Mouse (Mus musculus): ENCODE results near the gene 1700029P11Rik. TPM values are rescaled to one million over a fixed set of nuclear protein-coding genes. Genes with fewer than 3 reads are reported as not detected.

Gene 1700029P11Rik
- polyA plus RNA-seq, 1 experiment: 159 TPM

- Histone ChIP-seq H3K4me1 (ENCODE audit: control insufficient read depth, insufficient read depth, low read length) (peaks cover 3% of the 10 kb centered on the region), H3K36me3 (ENCODE audit: control insufficient read depth, insufficient read depth, low read length) (no peaks in the 10 kb centered on the region; the same call in 1 of the 2 replicates), H3K27ac (ENCODE audit: control insufficient read depth, insufficient read depth, low read depth, low read length) (no peak overlapping the region), H3K27me3 (ENCODE audit: control insufficient read depth, insufficient read depth, low read length) (no peaks in the 10 kb centered on the region), H3K4me3 (ENCODE audit: control insufficient read depth, low read depth, low read length) (no peak overlapping the region)
- TF ChIP-seq POLR2A (IDR thresholded peaks at IDR 0.05; ENCODE audit: control insufficient read depth, low read depth, low read length) (no peak), CTCF (IDR thresholded peaks at IDR 0.05; ENCODE audit: control insufficient read depth, insufficient read depth, insufficient replicate concordance, low read depth, low read length) (no peak)
Observed at GRCm38 (mm10) chr15:82023965-82024635, 43.8 kb downstream of the 1700029P11Rik start.

GRCm38 (mm10) chr15:82027276-82027675 lies 46.9 kb downstream of the 1700029P11Rik start:
- Histone ChIP-seq H3K27me3 (ENCODE audit: control insufficient read depth, insufficient read depth, low read length) (no peaks in the 10 kb centered on the region), H3K27ac (ENCODE audit: control insufficient read depth, insufficient read depth, low read depth, low read length) (no peak overlapping the region), H3K36me3 (ENCODE audit: control insufficient read depth, insufficient read depth, low read length) (no peaks in the 10 kb centered on the region; the same call in 1 of the 2 replicates), H3K4me3 (ENCODE audit: control insufficient read depth, low read depth, low read length) (no peak overlapping the region), H3K4me1 (ENCODE audit: control insufficient read depth, insufficient read depth, low read length) (peaks cover 3% of the 10 kb centered on the region)
- TF ChIP-seq POLR2A (IDR thresholded peaks at IDR 0.05; ENCODE audit: control insufficient read depth, low read depth, low read length) (no peak), CTCF (IDR thresholded peaks at IDR 0.05; ENCODE audit: control insufficient read depth, insufficient read depth, insufficient replicate concordance, low read depth, low read length) (no peak)

- no peak overlapping the region for H3K27ac ChIP-seq (ENCODE audit: control insufficient read depth, insufficient read depth, low read depth, low read length)
- H3K36me3 ChIP-seq (ENCODE audit: control insufficient read depth, insufficient read depth, low read length): no peaks in the 10 kb centered on the region; the same call in 1 of the 2 replicates
- TF ChIP-seq CTCF (IDR thresholded peaks at IDR 0.05; ENCODE audit: control insufficient read depth, insufficient read depth, insufficient replicate concordance, low read depth, low read length): no peak
- TF ChIP-seq POLR2A (IDR thresholded peaks at IDR 0.05; ENCODE audit: control insufficient read depth, low read depth, low read length): no peak
- H3K4me1 ChIP-seq (ENCODE audit: control insufficient read depth, insufficient read depth, low read length): peaks cover 2% of the 10 kb centered on the region
- no peaks in the 10 kb centered on the region for H3K27me3 ChIP-seq (ENCODE audit: control insufficient read depth, insufficient read depth, low read length)
- H3K4me3 ChIP-seq (ENCODE audit: control insufficient read depth, low read depth, low read length): no peak overlapping the region
Observed at GRCm38 (mm10) chr15:82027726-82028125, 47.4 kb downstream of the 1700029P11Rik start.

Other genes starting within 250 kb of the 1700029P11Rik start
- gene Zc3h7b, start 235.5 kb upstream of the 1700029P11Rik start, polyA plus RNA-seq (2012; rRNA removed): 21.6 and 26.3 TPM in 2 replicates
- gene Rangap1, start 235.0 kb upstream of the 1700029P11Rik start, polyA plus RNA-seq (2012; rRNA removed): 234 and 245 TPM in 2 replicates
- 36.1 and 38.9 TPM in 2 replicates for gene Tef, start 178.1 kb upstream of the 1700029P11Rik start, polyA plus RNA-seq (2012; rRNA removed)
- gene Tob2, start 121.7 kb upstream of the 1700029P11Rik start, polyA plus RNA-seq (2012; rRNA removed): 7.3 and 8.0 TPM in 2 replicates
- gene Phf5a, start 108.6 kb upstream of the 1700029P11Rik start, polyA plus RNA-seq (2012; rRNA removed): 22.2 and 23.5 TPM in 2 replicates
- 112 and 118 TPM in 2 replicates for gene Aco2, start 108.2 kb upstream of the 1700029P11Rik start, polyA plus RNA-seq (2012; rRNA removed)
- 11.9 and 12.9 TPM in 2 replicates for gene Polr3h, start 54.3 kb upstream of the 1700029P11Rik start, polyA plus RNA-seq (2012; rRNA removed)
- gene Csdc2, start 43.8 kb upstream of the 1700029P11Rik start, polyA plus RNA-seq (2012; rRNA removed): 8.1 and 9.2 TPM in 2 replicates
- 12.1 and 13.8 TPM in 2 replicates for gene Pmm1, start 19.6 kb upstream of the 1700029P11Rik start, polyA plus RNA-seq (2012; rRNA removed)
- 16.7 and 20.4 TPM in 2 replicates for gene Xrcc6, start 7.3 kb downstream of the 1700029P11Rik start, polyA plus RNA-seq (2012; rRNA removed)
- gene Desi1, start 53.3 kb downstream of the 1700029P11Rik start, polyA plus RNA-seq (2012; rRNA removed): 646 and 682 TPM in 2 replicates
- gene Snu13, start 67.1 kb downstream of the 1700029P11Rik start, polyA plus RNA-seq (2012; rRNA removed): 68.8 and 72.0 TPM in 2 replicates
- gene 4930407I10Rik, start 78.6 kb downstream of the 1700029P11Rik start, polyA plus RNA-seq (2012; rRNA removed): 86.7 and 90.3 TPM in 2 replicates
- gene Mei1, start 89.5 kb downstream of the 1700029P11Rik start, polyA plus RNA-seq (2012; rRNA removed): 8.2 and 10.3 TPM in 2 replicates
- 18.1 and 19.9 TPM in 2 replicates for gene Ccdc134, start 147.4 kb downstream of the 1700029P11Rik start, polyA plus RNA-seq (2012; rRNA removed)
- 36.2 and 40.1 TPM in 2 replicates for gene Srebf2, start 166.6 kb downstream of the 1700029P11Rik start, polyA plus RNA-seq (2012; rRNA removed)
- gene Shisa8, start 232.3 kb downstream of the 1700029P11Rik start, polyA plus RNA-seq (2012; rRNA removed): 0.31 and 0.61 TPM in 2 replicates
- 7.2 and 8.0 TPM in 2 replicates for gene Tnfrsf13c, start 243.8 kb downstream of the 1700029P11Rik start, polyA plus RNA-seq (2012; rRNA removed)

All from testis, adult 2 months (tissue).